Mouse (Mus musculus) forebrain, embryonic 16.5 days (tissue): ENCODE measurements around the gene Dnajb13. TPM values are rescaled to one million over a fixed set of nuclear protein-coding genes. Genes with fewer than 3 reads are reported as not detected.

Source experiments
- ATAC-seq: fragments of 200-750 bp; cut with Nextera tagmentation; 2 replicates; pipeline ENCODE4 v1.8.0; 2017; ENCODE audit warnings: mild to moderate bottlenecking, moderate library complexity
- H3K27ac ChIP-seq: fragments of 300-500 bp; sonication (generic); 2 replicates; pipeline ENCODE4 v1.5.1; 2014; ENCODE audit warnings: low read length, control low read depth
- H3K27me3 ChIP-seq: fragments of 300-500 bp; sonication (generic); replicated peaks from 2 replicates; pipeline ENCODE4 v1.6.1; 2014; ENCODE audit warnings: low read length; ENCODE audit not compliant: control insufficient read depth, insufficient read depth
- H3K36me3 ChIP-seq: fragments of 300-500 bp; sonication (generic); 2 replicates; pipeline ENCODE4 v1.6.1; 2014; ENCODE audit not compliant: control insufficient read depth, insufficient read depth
- H3K4me1 ChIP-seq: fragments of 300-500 bp; sonication (generic); replicated peaks from 2 replicates; pipeline ENCODE4 v1.6.1; 2014; ENCODE audit warnings: low read length; ENCODE audit not compliant: control insufficient read depth, insufficient read depth
- H3K4me2 ChIP-seq: fragments of 300-500 bp; sonication (generic); 2 replicates; pipeline ENCODE4 v1.6.1; 2014; ENCODE audit warnings: mild to moderate bottlenecking, low read length, control low read depth
- H3K4me3 ChIP-seq: fragments of 300-500 bp; sonication (generic); replicated peaks from 2 replicates; pipeline ENCODE4 v1.5.1; 2014; ENCODE audit warnings: mild to moderate bottlenecking, low read length, control low read depth
- H3K9ac ChIP-seq: fragments of 300-500 bp; sonication (generic); replicated peaks from 2 replicates; pipeline ENCODE4 v1.6.1; 2014; ENCODE audit warnings: low read depth, low read length, control low read depth
- H3K9me3 ChIP-seq: fragments of 300-500 bp; sonication (generic); 2 replicates; pipeline ENCODE4 v1.6.1; 2016; ENCODE audit warnings: low read length; ENCODE audit not compliant: control insufficient read depth
- WGBS: fragments of 180-500 bp; shearing (Covaris S2); extraction: QIAGEN DNeasy Blood & Tissue Kit; methylation state at CpG from one replicate; pipeline ENCODE4 v1.1.7; 2014; 5-methylcytosine and 5-hydroxymethylcytosine counted together
- polyA plus RNA-seq: library from polyadenylated mRNA; unstranded; fragments of >200 nt; fragmentation: Nextera tagmentation; extraction: Ambion mirVana; gene quantifications from 2 replicates; pipeline ENCODE4 v1.2.1, GENCODE M21; 2015

Gene Dnajb13
- polyA plus RNA-seq, 1 experiment from 2014 or later: 3.3 TPM

- H3K4me1 ChIP-seq: no peaks in the 10 kb centered on the region
- no peak for ATAC-seq
- H3K4me3 ChIP-seq: no peak overlapping the region
- 73% methylated on average over 1 of the region's 1 CpGs for WGBS
- H3K27ac ChIP-seq: no peak overlapping the region
- H3K4me2 ChIP-seq: no peak overlapping the region
- no peaks in the 10 kb centered on the region for H3K9me3 ChIP-seq
- H3K9ac ChIP-seq: no peak overlapping the region
- peaks cover 7% of the 10 kb centered on the region for H3K36me3 ChIP-seq
- no peaks in the 10 kb centered on the region for H3K27me3 ChIP-seq
Observed at GRCm38 (mm10) chr7:100544437-100544836, 29.7 kb upstream of the Dnajb13 start.

GRCm38 (mm10) chr7:100539516-100539915 is 24.8 kb upstream of the Dnajb13 start:
- peaks cover 12% of the 10 kb centered on the region for H3K36me3 ChIP-seq
- WGBS: 97% methylated on average over 9 of the region's 9 CpGs
- ATAC-seq: no peak

GRCm38 (mm10) chr7:100537519-100537902 is 22.8 kb upstream of the Dnajb13 start:
- 32% methylated on average over 7 of the region's 7 CpGs for WGBS

More at GRCm38 (mm10) chr7:100539516-100539915, 24.8 kb upstream of the Dnajb13 start:
- H3K4me2 ChIP-seq: no peak overlapping the region
- no peaks in the 10 kb centered on the region for H3K9me3 ChIP-seq
- peaks cover 10% of the 10 kb centered on the region for H3K4me1 ChIP-seq
- no peaks in the 10 kb centered on the region for H3K27me3 ChIP-seq
- no peak overlapping the region for H3K27ac ChIP-seq
- H3K9ac ChIP-seq: no peak overlapping the region
- H3K4me3 ChIP-seq: no peak overlapping the region

GRCm38 (mm10) chr7:100536804-100537518 is 22.2 kb upstream of the Dnajb13 start, which contains the start of gene Coa4:
Gene Coa4 (plus strand): TSS chr7:100537071.
- Histone ChIP-seq H3K4me2 (peak within 1 kb of the TSS; percentile 72), H3K4me3 (peak within 1 kb of the TSS; percentile 61), H3K27me3 (no peaks in the 10 kb centered on the region), H3K36me3 (peaks cover 12% of the 10 kb centered on the region), H3K4me1 (peaks cover 10% of the 10 kb centered on the region), H3K9me3 (no peaks in the 10 kb centered on the region), H3K9ac (peak within 1 kb of the TSS; percentile 69), H3K27ac (peak within 1 kb of the TSS; percentile 80)
- peak; percentile 100 for ATAC-seq
- WGBS: under 1% methylated on average over 33 of the region's 33 CpGs

More at GRCm38 (mm10) chr7:100537519-100537902, 22.8 kb upstream of the Dnajb13 start:
- Histone ChIP-seq H3K27me3 (no peaks in the 10 kb centered on the region), H3K4me3 (peak overlapping the region; percentile 61), H3K4me2 (peak overlapping the region; percentile 72), H3K9ac (peak overlapping the region; percentile 69), H3K4me1 (peaks cover 10% of the 10 kb centered on the region), H3K27ac (no peak overlapping the region; the same call in 1 of the 2 replicates), H3K9me3 (no peaks in the 10 kb centered on the region), H3K36me3 (peaks cover 12% of the 10 kb centered on the region)
- ATAC-seq: no peak

GRCm38 (mm10) chr7:100535831-100536230 is 21.1 kb upstream of the Dnajb13 start:
- H3K27me3 ChIP-seq: no peaks in the 10 kb centered on the region
- H3K4me3 ChIP-seq: no peak overlapping the region
- no peak for ATAC-seq
- peaks cover 10% of the 10 kb centered on the region for H3K4me1 ChIP-seq
- peaks cover 12% of the 10 kb centered on the region for H3K36me3 ChIP-seq
- H3K9ac ChIP-seq: no peak overlapping the region
- no peaks in the 10 kb centered on the region for H3K9me3 ChIP-seq
- H3K27ac ChIP-seq: no peak overlapping the region
- 76% methylated on average over 2 of the region's 2 CpGs for WGBS
- no peak overlapping the region for H3K4me2 ChIP-seq

GRCm38 (mm10) chr7:100534216-100534615 is 19.5 kb upstream of the Dnajb13 start:
- Histone ChIP-seq H3K9ac (no peak overlapping the region), H3K27ac (no peak overlapping the region)

GRCm38 (mm10) chr7:100533503-100533902 is 18.7 kb upstream of the Dnajb13 start:
- peaks cover 10% of the 10 kb centered on the region for H3K4me1 ChIP-seq
- no peaks in the 10 kb centered on the region for H3K27me3 ChIP-seq
- H3K36me3 ChIP-seq: no peaks in the 10 kb centered on the region
- H3K9me3 ChIP-seq: no peaks in the 10 kb centered on the region
- no peak overlapping the region for H3K4me2 ChIP-seq
- no peak overlapping the region for H3K4me3 ChIP-seq
- no peak overlapping the region for H3K27ac ChIP-seq
- no peak overlapping the region for H3K9ac ChIP-seq
- 76% methylated on average over 2 of the region's 2 CpGs for WGBS
- no peak for ATAC-seq

More at GRCm38 (mm10) chr7:100534216-100534615, 19.5 kb upstream of the Dnajb13 start:
- no peak overlapping the region for H3K4me2 ChIP-seq
- no peak for ATAC-seq
- H3K4me3 ChIP-seq: no peak overlapping the region
- WGBS: 87% methylated on average over 3 of the region's 3 CpGs
- peaks cover 3% of the 10 kb centered on the region; the same call in 1 of the 2 replicates for H3K36me3 ChIP-seq
- H3K9me3 ChIP-seq: no peaks in the 10 kb centered on the region
- H3K27me3 ChIP-seq: no peaks in the 10 kb centered on the region
- H3K4me1 ChIP-seq: peaks cover 10% of the 10 kb centered on the region

GRCm38 (mm10) chr7:100530766-100531165 is 16.0 kb upstream of the Dnajb13 start:
- WGBS: 93% methylated on average over 5 of the region's 5 CpGs
- Histone ChIP-seq H3K27ac (no peak overlapping the region), H3K36me3 (no peaks in the 10 kb centered on the region), H3K9me3 (no peaks in the 10 kb centered on the region), H3K9ac (no peak overlapping the region), H3K4me1 (no peaks in the 10 kb centered on the region), H3K4me2 (no peak overlapping the region), H3K4me3 (no peak overlapping the region), H3K27me3 (no peaks in the 10 kb centered on the region)
- ATAC-seq: no peak

GRCm38 (mm10) chr7:100524669-100525068 is 9.9 kb upstream of the Dnajb13 start:
- no peaks in the 10 kb centered on the region for H3K4me1 ChIP-seq
- H3K9ac ChIP-seq: no peak overlapping the region
- H3K4me2 ChIP-seq: no peak overlapping the region
- H3K27ac ChIP-seq: no peak overlapping the region
- no peaks in the 10 kb centered on the region for H3K27me3 ChIP-seq
- no peak overlapping the region for H3K4me3 ChIP-seq
- no peaks in the 10 kb centered on the region for H3K36me3 ChIP-seq
- ATAC-seq: no peak
- WGBS: 81% methylated on average over 8 of the region's 8 CpGs
- no peaks in the 10 kb centered on the region for H3K9me3 ChIP-seq
